Comparison of ENCODE assay signal across 10 mouse cellular contexts in genomic region chr8:103808171-103808570, GRCm38 (mm10).
A peak's percentile ranks its signal among the peaks of the same experiment; 100 is the strongest.
DNase-seq lines count a peak whose midpoint lies in the region; ATAC-seq lines count a peak whose summit lies in the region.
"Had no signal": no experiment of that assay in that cellular context is flagged by ENCODE, and none has a peak within 500 bp of the region (broad histone marks: within the 10 kb centered on the region; RNA-seq: fewer than 3 reads in every experiment).

No protein-coding gene starts in this region.

- 0 out of 2 replicates have a peak overlapping the region, but pooled peaks have one; percentile 7 for H3K27ac ChIP-seq in embryonic facial prominence, embryonic 15.5 days (replicated peaks)
- H3K27ac ChIP-seq in intestine, embryonic 16.5 days (ENCODE audit: low read length), result peak overlapping the region; percentile 37; the same call in 1 of the 2 replicates
- peak overlapping the region; percentile 90 for H3K27ac ChIP-seq in lung, embryonic 15.5 days
- H3K27ac ChIP-seq in forebrain, embryonic 16.5 days (ENCODE audit: low read length), result no peak overlapping the region
- H3K27ac ChIP-seq: limb, embryonic 13.5 days; midbrain, embryonic 15.5 days had no signal

- H3K4me3 ChIP-seq in embryonic facial prominence, embryonic 15.5 days (replicated peaks), result no peak overlapping the region
- no peak overlapping the region for H3K4me3 ChIP-seq in intestine, embryonic 16.5 days (ENCODE audit: low read length)
- no peak overlapping the region for H3K4me3 ChIP-seq in lung, embryonic 15.5 days
- H3K4me3 ChIP-seq in forebrain, embryonic 16.5 days (replicated peaks; ENCODE audit: low read length), result no peak overlapping the region
- H3K4me3 ChIP-seq: limb, embryonic 13.5 days; midbrain, embryonic 15.5 days had no signal

- no peak for ATAC-seq in embryonic facial prominence, embryonic 15.5 days (ENCODE audit: insufficient number of reproducible peaks, low FRiP score, low TSS enrichment, low read depth)
- no peak; the same call in 1 of the 2 replicates for ATAC-seq in intestine, embryonic 16.5 days
- ATAC-seq in lung, embryonic 15.5 days (ENCODE audit: borderline replicate concordance, extremely low read depth, low FRiP score, low TSS enrichment), result peak; percentile 83
- ATAC-seq in forebrain, embryonic 16.5 days, result no peak
- ATAC-seq: midbrain, embryonic 15.5 days had no signal

- H3K9me3 ChIP-seq in embryonic facial prominence, embryonic 15.5 days (replicated peaks), result no peaks in the 10 kb centered on the region
- no peaks in the 10 kb centered on the region for H3K9me3 ChIP-seq in intestine, embryonic 16.5 days (ENCODE audit: control insufficient read depth, low read length)
- H3K9me3 ChIP-seq in lung, embryonic 15.5 days, result no peaks in the 10 kb centered on the region
- no peaks in the 10 kb centered on the region for H3K9me3 ChIP-seq in forebrain, embryonic 16.5 days (ENCODE audit: control insufficient read depth, low read length)
- H3K9me3 ChIP-seq: midbrain, embryonic 15.5 days had no signal

- H3K9ac ChIP-seq in embryonic facial prominence, embryonic 15.5 days, result no peak overlapping the region
- no peak overlapping the region for H3K9ac ChIP-seq in intestine, embryonic 16.5 days (ENCODE audit: low read depth, low read length)
- H3K9ac ChIP-seq in lung, embryonic 15.5 days, result no peak overlapping the region
- H3K9ac ChIP-seq in forebrain, embryonic 16.5 days (replicated peaks; ENCODE audit: low read depth, low read length), result no peak overlapping the region
- H3K9ac ChIP-seq: limb, embryonic 13.5 days; midbrain, embryonic 15.5 days had no signal

- H3K27me3 ChIP-seq in embryonic facial prominence, embryonic 15.5 days, result no peaks in the 10 kb centered on the region
- H3K27me3 ChIP-seq in intestine, embryonic 16.5 days (replicated peaks; ENCODE audit: control insufficient read depth, insufficient read depth, low read length), result no peaks in the 10 kb centered on the region
- H3K27me3 ChIP-seq in lung, embryonic 15.5 days, result no peaks in the 10 kb centered on the region
- peaks cover 9% of the 10 kb centered on the region for H3K27me3 ChIP-seq in forebrain, embryonic 16.5 days (replicated peaks; ENCODE audit: control insufficient read depth, insufficient read depth, low read length)
- H3K27me3 ChIP-seq: limb, embryonic 13.5 days; midbrain, embryonic 15.5 days had no signal

- DNase-seq in adrenal gland, adult 2 months, result peak; percentile 30
- no peak for DNase-seq in adrenal gland, adult 18-20 months (ENCODE audit: low spot score in 2 of 2)
- DNase-seq in gastrocnemius, postnatal 4 days (ENCODE audit: low spot score in 2 of 2), result no peak
- DNase-seq in gastrocnemius, postnatal 25 days, result no peak

- WGBS in embryonic facial prominence, embryonic 15.5 days, result 45% methylated on average over 5 of the region's 5 CpGs
- 61% methylated on average over 5 of the region's 5 CpGs for WGBS in intestine, embryonic 16.5 days
- WGBS in lung, embryonic 15.5 days, result 35% methylated on average over 5 of the region's 5 CpGs
- WGBS in forebrain, embryonic 16.5 days, result 87% methylated on average over 5 of the region's 5 CpGs

- H3K4me1 ChIP-seq in embryonic facial prominence, embryonic 15.5 days, result peaks cover 15% of the 10 kb centered on the region
- no peaks in the 10 kb centered on the region for H3K4me1 ChIP-seq in intestine, embryonic 16.5 days (ENCODE audit: control insufficient read depth, insufficient read depth, low read length)
- peaks cover 14% of the 10 kb centered on the region for H3K4me1 ChIP-seq in lung, embryonic 15.5 days
- H3K4me1 ChIP-seq in forebrain, embryonic 16.5 days (replicated peaks; ENCODE audit: control insufficient read depth, insufficient read depth, low read length), result no peaks in the 10 kb centered on the region
- H3K4me1 ChIP-seq: midbrain, embryonic 15.5 days had no signal

- H3K4me2 ChIP-seq in embryonic facial prominence, embryonic 15.5 days (replicated peaks), result no peak overlapping the region
- no peak overlapping the region for H3K4me2 ChIP-seq in intestine, embryonic 16.5 days (ENCODE audit: low read depth, low read length)
- H3K4me2 ChIP-seq in lung, embryonic 15.5 days, result no peak overlapping the region
- no peak overlapping the region for H3K4me2 ChIP-seq in forebrain, embryonic 16.5 days (ENCODE audit: low read length)
- H3K4me2 ChIP-seq: limb, embryonic 13.5 days; midbrain, embryonic 15.5 days had no signal

- no peaks in the 10 kb centered on the region for H3K36me3 ChIP-seq in embryonic facial prominence, embryonic 15.5 days
- H3K36me3 ChIP-seq in intestine, embryonic 16.5 days (ENCODE audit: control insufficient read depth, insufficient read depth, low read length), result no peaks in the 10 kb centered on the region
- no peaks in the 10 kb centered on the region for H3K36me3 ChIP-seq in lung, embryonic 15.5 days
- no peaks in the 10 kb centered on the region for H3K36me3 ChIP-seq in forebrain, embryonic 16.5 days (ENCODE audit: control insufficient read depth, insufficient read depth)
- H3K36me3 ChIP-seq: midbrain, embryonic 15.5 days had no signal
